Mouse (Mus musculus) v-Abl transformed pro-B cells (cell line): ENCODE results near the gene Prkar1b.

Experiments used
- in situ Hi-C, 2 experiments: fragments of 400-800 bp; cut with MboI; formaldehyde crosslinking; loops; one replicate each; pipeline ENCODE4 v1.15.1; 2025; ENCODE audit not compliant: unreplicated experiment in 2 of 2

Gene Prkar1b

GRCm38 (mm10) chr5:139075791-139076190 lies 74.0 kb downstream of the Prkar1b start:
- in situ Hi-C loops = loop anchor here (5.0 to 10.0 kb wide), 5 partner anchors 37 to 279 kb away; partner anchors contain the start of genes Cox19 (in 1 of the 2) and Cyp2w1 (in 1 of the 2)

GRCm38 (mm10) chr5:139075125-139075524 lies 74.7 kb downstream of the Prkar1b start:
- in situ Hi-C loops = loop anchor here (5.0 to 10.0 kb wide), 5 partner anchors 37 to 280 kb away; partner anchors contain the start of genes Cox19 (in 1 of the 2) and Cyp2w1 (in 1 of the 2)

GRCm38 (mm10) chr5:139073977-139074376 lies 75.8 kb downstream of the Prkar1b start:
- in situ Hi-C loops = loop anchor here (5.0 to 10.0 kb wide), 3 partner anchors 201 to 281 kb away; partner anchors contain the start of genes Cox19 (in 1 of the 2) and Cyp2w1 (in 1 of the 2)

- in situ Hi-C loops = loop anchor here (5.0 to 10.0 kb wide), 3 partner anchors 202 to 282 kb away; partner anchors contain the start of genes Cox19 (in 1 of the 2) and Cyp2w1 (in 1 of the 2)
Observed at GRCm38 (mm10) chr5:139072866-139073265, 76.9 kb downstream of the Prkar1b start.

GRCm38 (mm10) chr5:139066861-139067614 lies 82.8 kb downstream of the Prkar1b start:
- in situ Hi-C loops = no loop called here

GRCm38 (mm10) chr5:139064611-139065010 lies 85.2 kb downstream of the Prkar1b start:
- in situ Hi-C loops = no loop called here

- in situ Hi-C loops = no loop called here
Observed at GRCm38 (mm10) chr5:139061680-139062079, 88.1 kb downstream of the Prkar1b start.

- in situ Hi-C loops = no loop called here
Observed at GRCm38 (mm10) chr5:139060460-139061051, 89.2 kb downstream of the Prkar1b start.

GRCm38 (mm10) chr5:139053176-139053575 lies 96.6 kb downstream of the Prkar1b start:
- in situ Hi-C loops = no loop called here

- in situ Hi-C loops = no loop called here
Observed at GRCm38 (mm10) chr5:139051276-139051675, 98.5 kb downstream of the Prkar1b start.

- in situ Hi-C loops = no loop called here
Observed at GRCm38 (mm10) chr5:139049367-139049766, 100.4 kb downstream of the Prkar1b start.

GRCm38 (mm10) chr5:139047171-139047570 lies 102.6 kb downstream of the Prkar1b start:
- in situ Hi-C loops = no loop called here

GRCm38 (mm10) chr5:139046636-139047035 lies 103.2 kb downstream of the Prkar1b start:
- in situ Hi-C loops = no loop called here

GRCm38 (mm10) chr5:139043546-139043945 lies 106.3 kb downstream of the Prkar1b start:
- in situ Hi-C loops = no loop called here

- in situ Hi-C loops = no loop called here
Observed at GRCm38 (mm10) chr5:139042299-139042698, 107.5 kb downstream of the Prkar1b start.

GRCm38 (mm10) chr5:139035171-139035570 lies 114.6 kb downstream of the Prkar1b start:
- in situ Hi-C loops = no loop called here

- in situ Hi-C loops = no loop called here
Observed at GRCm38 (mm10) chr5:139034746-139035145, 115.1 kb downstream of the Prkar1b start.

GRCm38 (mm10) chr5:139033406-139034317 lies 116.1 kb downstream of the Prkar1b start:
- in situ Hi-C loops = no loop called here

GRCm38 (mm10) chr5:139027603-139028002 lies 122.2 kb downstream of the Prkar1b start:
- in situ Hi-C loops = no loop called here

- in situ Hi-C loops = no loop called here
Observed at GRCm38 (mm10) chr5:139024351-139025105, 125.3 kb downstream of the Prkar1b start.
